Mouse (Mus musculus) embryonic facial prominence, embryonic 11.5 days (tissue): ENCODE data around the gene Kcnc3. TPM values are rescaled to one million over a fixed set of nuclear protein-coding genes. Genes with fewer than 3 reads are reported as not detected.
A peak's percentile ranks its signal among the peaks of the same experiment; 100 is the strongest.

ENCODE experiments used
- ATAC-seq: fragments of 200-750 bp; cut with Nextera tagmentation; replicated peaks from 2 replicates; pipeline ENCODE4 v1.8.0; 2017; ENCODE audit warnings: low read depth; ENCODE audit not compliant: insufficient number of reproducible peaks, low FRiP score, low TSS enrichment
- DNase-seq: peaks from one replicate; pipeline ENCODE4 v3.0.0-alpha.2; 2015; ENCODE audit warnings: low spot score
- H3K27ac ChIP-seq: fragments of 300-500 bp; sonication (generic); replicated peaks from 2 replicates; pipeline ENCODE4 v1.5.1; 2014; ENCODE audit warnings: mild to moderate bottlenecking, low read depth, low read length, control low read depth
- H3K27me3 ChIP-seq: fragments of 300-500 bp; sonication (generic); 2 replicates; pipeline ENCODE4 v1.6.1; 2014; ENCODE audit warnings: mild to moderate bottlenecking, low read length, moderate library complexity, mixed read lengths; ENCODE audit not compliant: control insufficient read depth, insufficient read depth
- H3K36me3 ChIP-seq: fragments of 300-500 bp; sonication (generic); replicated peaks from 2 replicates; pipeline ENCODE4 v1.6.1; 2014; ENCODE audit warnings: low read depth, mild to moderate bottlenecking, low read length, moderate library complexity, mixed read lengths; ENCODE audit not compliant: control insufficient read depth, insufficient read depth
- H3K4me1 ChIP-seq: fragments of 300-500 bp; sonication (generic); 2 replicates; pipeline ENCODE4 v1.6.1; 2014; ENCODE audit warnings: low read length, mixed read lengths; ENCODE audit not compliant: control insufficient read depth, insufficient read depth
- H3K4me2 ChIP-seq: fragments of 300-500 bp; sonication (generic); 2 replicates; pipeline ENCODE4 v1.6.1; 2014; ENCODE audit warnings: low read depth, mild to moderate bottlenecking, control low read depth, low read length, moderate library complexity
- H3K4me3 ChIP-seq: fragments of 300-500 bp; sonication (generic); 2 replicates; pipeline ENCODE4 v1.5.1; 2014; ENCODE audit warnings: low read depth, low read length, control low read depth
- H3K9ac ChIP-seq: fragments of 300-500 bp; sonication (generic); replicated peaks from 2 replicates; pipeline ENCODE4 v1.6.1; 2014; ENCODE audit warnings: mild to moderate bottlenecking, control low read depth, low read length
- H3K9me3 ChIP-seq: fragments of 300-500 bp; sonication (generic); replicated peaks from 2 replicates; pipeline ENCODE4 v1.6.1; 2016; ENCODE audit warnings: mild to moderate bottlenecking, low read length, inconsistent platforms, mixed read lengths; ENCODE audit not compliant: control insufficient read depth
- WGBS: fragments of 180-500 bp; shearing (Covaris S2); extraction: QIAGEN DNeasy Blood & Tissue Kit; methylation state at CpG from one replicate; pipeline ENCODE4 v1.1.7; 2014; 5-methylcytosine and 5-hydroxymethylcytosine counted together
- polyA plus RNA-seq: library from polyadenylated mRNA; unstranded; fragments of >200 nt; fragmentation: Nextera tagmentation; extraction: Ambion mirVana; gene quantifications from 2 replicates; pipeline ENCODE4 v1.2.1, GENCODE M21; 2014

Kcnc3 gene
- polyA plus RNA-seq, 1 experiment from 2014 or later = 0.32 TPM

- no peaks in the 10 kb centered on the region for H3K36me3 ChIP-seq
- no peak overlapping the region for H3K9ac ChIP-seq
- no peak for DNase-seq
- no peak overlapping the region for H3K27ac ChIP-seq
- no peak overlapping the region for H3K4me2 ChIP-seq
- H3K4me1 ChIP-seq = no peaks in the 10 kb centered on the region
- WGBS = 63% methylated on average over 14 of the region's 14 CpGs
- no peak for ATAC-seq
- no peaks in the 10 kb centered on the region for H3K27me3 ChIP-seq
- no peaks in the 10 kb centered on the region for H3K9me3 ChIP-seq
- no peak overlapping the region for H3K4me3 ChIP-seq
Measured at GRCm38 (mm10) chr7:44624828-44625227, 34.4 kb downstream of the Kcnc3 start.

GRCm38 (mm10) chr7:44625241-44626067 lies 35.0 kb downstream of the Kcnc3 start:
- no peaks in the 10 kb centered on the region for H3K9me3 ChIP-seq
- H3K4me3 ChIP-seq = no peak overlapping the region
- no peak for ATAC-seq
- H3K27ac ChIP-seq = no peak overlapping the region
- WGBS = 89% methylated on average over 13 of the region's 13 CpGs
- H3K9ac ChIP-seq = no peak overlapping the region
- H3K4me2 ChIP-seq = no peak overlapping the region
- no peak for DNase-seq
- no peaks in the 10 kb centered on the region for H3K36me3 ChIP-seq
- H3K4me1 ChIP-seq = no peaks in the 10 kb centered on the region
- H3K27me3 ChIP-seq = no peaks in the 10 kb centered on the region

- H3K4me2 ChIP-seq = no peak overlapping the region
- no peaks in the 10 kb centered on the region for H3K27me3 ChIP-seq
- H3K4me1 ChIP-seq = no peaks in the 10 kb centered on the region
- no peak overlapping the region for H3K4me3 ChIP-seq
- WGBS = 45% methylated on average over 1 of the region's 1 CpGs
- no peak overlapping the region for H3K27ac ChIP-seq
- no peak for ATAC-seq
- no peaks in the 10 kb centered on the region for H3K9me3 ChIP-seq
- H3K36me3 ChIP-seq = no peaks in the 10 kb centered on the region
- no peak for DNase-seq
- H3K9ac ChIP-seq = no peak overlapping the region
Measured at GRCm38 (mm10) chr7:44626068-44626385, 35.6 kb downstream of the Kcnc3 start.

- H3K36me3 ChIP-seq = no peaks in the 10 kb centered on the region
- WGBS = 79% methylated on average over 13 of the region's 13 CpGs
Measured at GRCm38 (mm10) chr7:44626966-44627365, 36.5 kb downstream of the Kcnc3 start.

GRCm38 (mm10) chr7:44628402-44629034 lies 38.1 kb downstream of the Kcnc3 start:
- H3K36me3 ChIP-seq = no peaks in the 10 kb centered on the region
- no peaks in the 10 kb centered on the region for H3K27me3 ChIP-seq
- H3K4me1 ChIP-seq = no peaks in the 10 kb centered on the region
- H3K9me3 ChIP-seq = no peaks in the 10 kb centered on the region
- 84% methylated on average over 15 of the region's 15 CpGs for WGBS
- no peak overlapping the region for H3K4me3 ChIP-seq
- no peak overlapping the region for H3K9ac ChIP-seq
- ATAC-seq (no peak), DNase-seq (no peak)
- H3K4me2 ChIP-seq = no peak overlapping the region
- H3K27ac ChIP-seq = no peak overlapping the region

More at GRCm38 (mm10) chr7:44626966-44627365, 36.5 kb downstream of the Kcnc3 start:
- no peak overlapping the region for H3K4me2 ChIP-seq
- no peaks in the 10 kb centered on the region for H3K4me1 ChIP-seq
- H3K9me3 ChIP-seq = no peaks in the 10 kb centered on the region
- no peak for DNase-seq
- H3K27me3 ChIP-seq = no peaks in the 10 kb centered on the region
- H3K9ac ChIP-seq = no peak overlapping the region
- no peak overlapping the region for H3K27ac ChIP-seq
- H3K4me3 ChIP-seq = no peak overlapping the region
- no peak for ATAC-seq

GRCm38 (mm10) chr7:44630437-44630836 lies 40.0 kb downstream of the Kcnc3 start:
- DNase-seq = no peak
- WGBS = 77% methylated on average over 13 of the region's 13 CpGs
- Histone ChIP-seq H3K4me1 (no peaks in the 10 kb centered on the region), H3K4me3 (no peak overlapping the region), H3K27ac (no peak overlapping the region), H3K4me2 (no peak overlapping the region), H3K9me3 (no peaks in the 10 kb centered on the region), H3K27me3 (no peaks in the 10 kb centered on the region), H3K9ac (no peak overlapping the region), H3K36me3 (no peaks in the 10 kb centered on the region)
- no peak for ATAC-seq

GRCm38 (mm10) chr7:44632676-44633075 lies 42.2 kb downstream of the Kcnc3 start:
- Histone ChIP-seq H3K9me3 (no peaks in the 10 kb centered on the region), H3K4me2 (no peak overlapping the region), H3K4me3 (no peak overlapping the region), H3K36me3 (no peaks in the 10 kb centered on the region), H3K27ac (no peak overlapping the region), H3K9ac (no peak overlapping the region), H3K27me3 (no peaks in the 10 kb centered on the region), H3K4me1 (no peaks in the 10 kb centered on the region)
- DNase-seq = no peak
- no peak for ATAC-seq
- WGBS = 19% methylated on average over 13 of the region's 13 CpGs

- Histone ChIP-seq H3K36me3 (no peaks in the 10 kb centered on the region), H3K27ac (no peak overlapping the region), H3K4me1 (no peaks in the 10 kb centered on the region), H3K9me3 (no peaks in the 10 kb centered on the region), H3K9ac (no peak overlapping the region), H3K4me3 (no peak overlapping the region), H3K27me3 (peaks cover 4% of the 10 kb centered on the region; the same call in 1 of the 2 replicates), H3K4me2 (no peak overlapping the region)
- DNase-seq = peak; percentile 35
- WGBS = 16% methylated on average over 15 of the region's 15 CpGs
- no peak for ATAC-seq
Measured at GRCm38 (mm10) chr7:44633407-44633806, 42.9 kb downstream of the Kcnc3 start.
